Mouse (Mus musculus) intestine, embryonic 14.5 days (tissue): ENCODE data around the gene Susd3. TPM values are rescaled to one million over a fixed set of nuclear protein-coding genes. Genes with fewer than 3 reads are reported as not detected.

Experiments
- ATAC-seq: fragments of 200-750 bp; cut with Nextera tagmentation; replicated peaks from 2 replicates; pipeline ENCODE4 v1.8.0; 2017; ENCODE audit warnings: low read depth, moderate number of reproducible peaks, moderate TSS enrichment, moderate library complexity; ENCODE audit not compliant: low FRiP score, low TSS enrichment
- DNase-seq: peaks from one replicate; pipeline ENCODE4 v3.0.0-alpha.2; 2018; ENCODE audit warnings: low spot score
- H3K27ac ChIP-seq: fragments of 300-500 bp; sonication (generic); 2 replicates; pipeline ENCODE4 v1.5.1; 2014; ENCODE audit warnings: low read depth, mild to moderate bottlenecking, control low read depth
- H3K27me3 ChIP-seq: fragments of 300-500 bp; sonication (generic); replicated peaks from 2 replicates; pipeline ENCODE4 v1.6.1; 2014; ENCODE audit warnings: low read length, control low read depth; ENCODE audit not compliant: control insufficient read depth, insufficient read depth
- H3K36me3 ChIP-seq: fragments of 300-500 bp; sonication (generic); 2 replicates; pipeline ENCODE4 v1.6.1; 2014; ENCODE audit warnings: low read length, control low read depth; ENCODE audit not compliant: control insufficient read depth, insufficient read depth
- H3K4me1 ChIP-seq: fragments of 300-500 bp; sonication (generic); replicated peaks from 2 replicates; pipeline ENCODE4 v1.6.1; 2014; ENCODE audit warnings: low read length, control low read depth, mixed read lengths; ENCODE audit not compliant: control insufficient read depth, insufficient read depth
- H3K4me2 ChIP-seq: fragments of 300-500 bp; sonication (generic); 2 replicates; pipeline ENCODE4 v1.6.1; 2014; ENCODE audit warnings: low read length
- H3K4me3 ChIP-seq: fragments of 300-500 bp; sonication (generic); 2 replicates; pipeline ENCODE4 v1.5.1; 2014; ENCODE audit warnings: low read depth, low read length, control low read depth, mixed read lengths
- H3K9ac ChIP-seq: fragments of 300-500 bp; sonication (generic); 2 replicates; pipeline ENCODE4 v1.6.1; 2014; ENCODE audit warnings: mild to moderate bottlenecking, low read length
- H3K9me3 ChIP-seq: fragments of 300-500 bp; sonication (generic); 2 replicates; pipeline ENCODE4 v1.6.1; 2016; ENCODE audit warnings: low read length, control low read depth; ENCODE audit not compliant: control insufficient read depth
- WGBS: fragments of 180-500 bp; shearing (Covaris S2); extraction: QIAGEN DNeasy Blood & Tissue Kit; methylation state at CpG from one replicate; pipeline ENCODE4 v1.1.7; 2014; 5-methylcytosine and 5-hydroxymethylcytosine counted together
- polyA plus RNA-seq: library from polyadenylated mRNA; unstranded; fragments of >200 nt; fragmentation: Nextera tagmentation; extraction: Ambion mirVana; gene quantifications from 2 replicates; pipeline ENCODE4 v1.2.1, GENCODE M21; 2014

Gene Susd3
- polyA plus RNA-seq, 1 experiment from 2014 or later: 1.4 TPM

DNA sequence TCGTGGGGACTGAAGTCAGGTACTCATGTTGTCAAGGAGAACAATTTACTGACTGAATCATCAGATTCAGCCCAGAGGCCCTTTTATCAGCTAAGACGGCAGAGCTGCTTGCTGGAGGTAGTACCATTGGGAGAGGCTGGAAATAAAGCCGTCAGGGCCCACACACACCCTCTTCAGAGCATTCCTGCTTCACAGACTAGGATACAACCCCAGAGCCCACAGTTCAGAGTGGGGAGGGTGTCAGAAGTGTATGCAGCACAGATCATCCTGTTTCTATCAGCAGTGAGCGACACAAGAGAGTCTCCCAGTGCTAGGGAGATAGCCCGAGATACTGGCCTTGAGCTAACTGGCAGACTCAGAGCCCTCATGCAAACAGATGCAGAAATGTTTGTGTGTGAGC is 65.3 kb downstream of the Susd3 start:
- Histone ChIP-seq H3K27me3 (no peaks in the 10 kb centered on the region), H3K4me2 (no peak overlapping the region), H3K9ac (no peak overlapping the region), H3K4me1 (peaks cover 11% of the 10 kb centered on the region), H3K4me3 (no peak overlapping the region), H3K36me3 (no peaks in the 10 kb centered on the region), H3K9me3 (0 out of 2 replicates have a peak, but pooled peaks cover 3% of the 10 kb centered on the region), H3K27ac (peak overlapping the region; percentile 27; the same call in 1 of the 2 replicates)
- 45% methylated on average over 5 of the region's 5 CpGs for WGBS
- ATAC-seq: no peak
- no peak for DNase-seq

DNA sequence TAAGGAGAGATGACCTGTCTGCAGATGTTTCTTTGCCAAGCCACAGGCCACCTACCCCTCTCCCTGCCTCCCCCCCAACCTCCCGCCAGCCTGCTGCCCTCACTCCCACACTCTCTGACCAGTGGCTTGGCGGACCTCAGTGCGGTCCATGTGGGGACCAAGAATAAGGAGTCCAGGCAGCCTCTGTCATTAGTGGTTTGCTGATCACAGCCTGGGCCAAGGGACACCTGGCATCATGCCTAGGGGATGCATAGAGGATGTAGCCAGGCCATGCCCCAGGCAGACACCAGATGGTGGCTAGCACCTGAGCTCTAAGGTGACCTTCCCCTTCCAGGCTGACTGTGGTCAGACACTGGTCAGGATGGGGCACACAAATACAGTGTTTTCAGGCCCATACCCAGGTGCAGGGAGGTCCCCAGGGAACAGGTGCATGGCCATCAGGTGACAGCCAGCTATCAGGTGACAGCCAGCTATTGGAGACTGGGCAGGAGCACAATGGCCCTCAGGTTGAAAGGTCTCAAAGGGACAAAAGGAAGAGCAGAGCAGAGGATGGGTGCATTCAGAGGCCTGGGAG is 67.0 kb downstream of the Susd3 start:
- 80% methylated on average over 3 of the region's 3 CpGs for WGBS
- Histone ChIP-seq H3K27me3 (no peaks in the 10 kb centered on the region), H3K36me3 (no peaks in the 10 kb centered on the region), H3K9ac (no peak overlapping the region), H3K27ac (no peak overlapping the region), H3K4me3 (no peak overlapping the region), H3K9me3 (0 out of 2 replicates have a peak, but pooled peaks cover 3% of the 10 kb centered on the region), H3K4me2 (no peak overlapping the region), H3K4me1 (peaks cover 3% of the 10 kb centered on the region; the same call in 1 of the 2 replicates)
- no peak for ATAC-seq
- DNase-seq: no peak

DNA sequence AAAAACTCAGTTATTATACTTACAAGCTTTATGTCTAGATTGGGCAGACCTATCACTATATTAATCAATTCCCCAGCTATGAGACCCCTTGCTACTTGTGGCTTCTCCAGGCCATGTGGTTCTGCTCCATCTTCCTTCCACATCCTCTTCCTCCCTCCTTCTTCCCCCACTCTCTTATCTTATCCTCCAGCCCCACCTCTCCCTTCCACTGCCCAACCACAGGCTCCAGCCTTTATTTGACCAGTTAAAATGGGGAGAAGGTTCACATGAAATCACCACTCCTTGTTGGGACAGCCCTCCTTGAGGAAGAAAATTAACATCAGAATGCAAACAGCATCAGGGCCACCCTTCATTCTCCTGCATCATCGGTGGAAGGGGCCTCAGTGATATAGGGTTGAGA is 67.8 kb downstream of the Susd3 start:
- ATAC-seq (no peak), DNase-seq (no peak)
- no peak overlapping the region for H3K9ac ChIP-seq
- no peak overlapping the region for H3K4me2 ChIP-seq
- H3K4me3 ChIP-seq: no peak overlapping the region
- H3K27ac ChIP-seq: no peak overlapping the region
- no peaks in the 10 kb centered on the region for H3K27me3 ChIP-seq
- WGBS: 55% methylated on average over 1 of the region's 1 CpGs
- H3K36me3 ChIP-seq: no peaks in the 10 kb centered on the region
- peaks cover 3% of the 10 kb centered on the region; the same call in 1 of the 2 replicates for H3K4me1 ChIP-seq
- H3K9me3 ChIP-seq: 0 out of 2 replicates have a peak, but pooled peaks cover 3% of the 10 kb centered on the region

Other genes with a start within 250 kb of the Susd3 start
- gene Wnk2, start 100.7 kb downstream of the Susd3 start, polyA plus RNA-seq: 4.5 and 5.1 TPM in 2 replicates
- 63.0 and 64.1 TPM in 2 replicates for gene Ninj1, start 61.2 kb downstream of the Susd3 start, polyA plus RNA-seq
- 54.8 and 55.0 TPM in 2 replicates for gene Card19, start 32.7 kb downstream of the Susd3 start, polyA plus RNA-seq
- gene Fgd3, start 71.6 kb upstream of the Susd3 start, polyA plus RNA-seq: 0.62 and 0.89 TPM in 2 replicates
- 24.0 and 25.8 TPM in 2 replicates for gene Bicd2, start 92.9 kb upstream of the Susd3 start, polyA plus RNA-seq
- gene Ippk, start 172.5 kb upstream of the Susd3 start, polyA plus RNA-seq: 18.5 and 18.7 TPM in 2 replicates
- gene Tes3-ps, start 244.6 kb upstream of the Susd3 start, polyA plus RNA-seq: 0.55 and 1.0 TPM in 2 replicates